ENCODE assay signal across 9 mouse cellular contexts in genomic region chr11:103170111-103170493, GRCm38 (mm10). TPM values are rescaled to one million over a fixed set of nuclear protein-coding genes. Genes with fewer than 3 reads are reported as not detected.
DNase-seq lines count a peak whose midpoint lies in the region; ATAC-seq and TF ChIP-seq lines count a peak whose summit lies in the region.
"Had no signal": no experiment of that assay in that cellular context is flagged by ENCODE, and none has a peak within 500 bp of the region (broad histone marks: within the 10 kb centered on the region; RNA-seq: fewer than 3 reads in every experiment).

No protein-coding gene starts in this region.

- no peaks in the 10 kb centered on the region for H3K36me3 ChIP-seq in kidney, adult 2 months (ENCODE audit: control insufficient read depth, insufficient read depth, low read length)
- no peaks in the 10 kb centered on the region for H3K36me3 ChIP-seq in hindbrain, embryonic 13.5 days
- no peaks in the 10 kb centered on the region for H3K36me3 ChIP-seq in midbrain, embryonic 14.5 days (ENCODE audit: control insufficient read depth, insufficient read depth, low read length)

- TF ChIP-seq CTCF in kidney, adult 2 months (conservative IDR thresholded peaks at IDR 0.05; ENCODE audit: insufficient read depth, insufficient read length, low read depth, low read length), result no peak
- no peak for TF ChIP-seq CTCF in bone marrow macrophage, adult 2 months (IDR thresholded peaks at IDR 0.05; ENCODE audit: low read depth, low read length)

- H3K4me1 ChIP-seq in kidney, adult 2 months (ENCODE audit: control insufficient read depth, insufficient read depth, low read length), result peaks cover 29% of the 10 kb centered on the region; the same call in 1 of the 2 replicates
- H3K4me1 ChIP-seq in bone marrow macrophage, adult 2 months (ENCODE audit: control insufficient read depth, insufficient read depth, low read length), result peaks cover 28% of the 10 kb centered on the region
- H3K4me1 ChIP-seq in hindbrain, embryonic 13.5 days (replicated peaks), result peaks cover 42% of the 10 kb centered on the region
- H3K4me1 ChIP-seq in midbrain, embryonic 14.5 days (ENCODE audit: control insufficient read depth, insufficient read depth, low read length), result peaks cover 17% of the 10 kb centered on the region

- H3K27ac ChIP-seq in kidney, adult 2 months (ENCODE audit: insufficient read depth, low read depth, low read length), result no peak overlapping the region
- no peak overlapping the region for H3K27ac ChIP-seq in bone marrow macrophage, adult 2 months (ENCODE audit: insufficient read depth, low read depth, low read length)
- 0 out of 2 replicates have a peak overlapping the region, but pooled peaks have one; percentile 48 for H3K27ac ChIP-seq in hindbrain, embryonic 13.5 days
- peak overlapping the region; percentile 63 for H3K27ac ChIP-seq in midbrain, embryonic 14.5 days (replicated peaks; ENCODE audit: low read depth, low read length)

- no peak for DNase-seq in kidney, adult 2 months
- DNase-seq in kidney, postnatal 4 days, result no peak
- peak; percentile 15 for DNase-seq in midbrain, embryonic 14.5 days
- DNase-seq in right cerebral cortex, postnatal 10 days (ENCODE audit: low spot score in 2 of 2), result no peak
- no peak for DNase-seq in c-Kit-positive CD71-positive TER-119-positive erythroid progenitor cells, embryonic 14.5 days (ENCODE audit: low spot score)
- no peak for DNase-seq in lung, postnatal 4 days

- H3K4me2 ChIP-seq in hindbrain, embryonic 13.5 days, result peak overlapping the region; percentile 83
- H3K4me2 ChIP-seq in midbrain, embryonic 14.5 days (ENCODE audit: low read length), result peak overlapping the region; percentile 78

- whole genome bisulfite sequencing in kidney, adult 2 months, result 49% methylated on average over 3 of the region's 3 CpGs
- whole genome bisulfite sequencing in hindbrain, embryonic 13.5 days, result 42% methylated on average over 3 of the region's 3 CpGs
- WGBS in midbrain, embryonic 14.5 days, result 41% methylated on average over 3 of the region's 3 CpGs

- no peaks in the 10 kb centered on the region for H3K9me3 ChIP-seq in hindbrain, embryonic 13.5 days
- no peaks in the 10 kb centered on the region for H3K9me3 ChIP-seq in midbrain, embryonic 14.5 days (ENCODE audit: control insufficient read depth, low read length)

- no peaks in the 10 kb centered on the region for H3K27me3 ChIP-seq in kidney, adult 2 months (replicated peaks; ENCODE audit: control insufficient read depth, insufficient read depth, low read length)
- H3K27me3 ChIP-seq in hindbrain, embryonic 13.5 days, result peaks cover 70% of the 10 kb centered on the region
- H3K27me3 ChIP-seq in midbrain, embryonic 14.5 days (ENCODE audit: control insufficient read depth, insufficient read depth, low read length), result peaks cover 17% of the 10 kb centered on the region
- H3K27me3 ChIP-seq: Patski had no signal

- ATAC-seq in hindbrain, embryonic 13.5 days (ENCODE audit: low FRiP score), result 0 out of 2 replicates have a peak, but pooled peaks have one; percentile 1
- ATAC-seq in midbrain, embryonic 14.5 days (ENCODE audit: low FRiP score, low TSS enrichment), result no peak

- H3K9ac ChIP-seq in hindbrain, embryonic 13.5 days, result peak overlapping the region; percentile 76; the same call in 1 of the 2 replicates
- peak overlapping the region; percentile 75 for H3K9ac ChIP-seq in midbrain, embryonic 14.5 days (replicated peaks; ENCODE audit: low read length)

- no peak for TF ChIP-seq POLR2A in kidney, adult 2 months (IDR thresholded peaks at IDR 0.05; ENCODE audit: low read depth, low read length)
- TF ChIP-seq POLR2A in bone marrow macrophage, adult 2 months (IDR thresholded peaks at IDR 0.05; ENCODE audit: borderline replicate concordance, low read depth, low read length), result no peak

- H3K4me3 ChIP-seq in kidney, adult 2 months (ENCODE audit: insufficient read depth, low read depth, low read length), result peak overlapping the region; percentile 74; the same call in 1 of the 2 replicates
- peak overlapping the region; percentile 88; the same call in 1 of the 2 replicates for H3K4me3 ChIP-seq in bone marrow macrophage, adult 2 months (ENCODE audit: insufficient read depth, low read length)
- H3K4me3 ChIP-seq in hindbrain, embryonic 13.5 days, result peak overlapping the region; percentile 74
- peak overlapping the region; percentile 67 for H3K4me3 ChIP-seq in midbrain, embryonic 14.5 days (replicated peaks; ENCODE audit: low read depth, low read length)

RNA-seq across cellular contexts. Expression of gene Fmnl1, which starts 0.8 kb away (rescaled TPM):
- 32.7 and 35.5 TPM in 2 replicates for polyA plus RNA-seq in kidney, adult 2 months (2012; rRNA removed)
- polyA plus RNA-seq in bone marrow macrophage, adult 2 months (2012; ENCODE audit: insufficient read depth, insufficient read length, missing spikeins), result 216 and 241 TPM in 2 replicates
- polyA plus RNA-seq in hindbrain, embryonic 13.5 days (2015; fragmentation: Nextera tagmentation; extraction: Ambion mirVana), result 3.1 and 3.3 TPM in 2 replicates
- 4.3 and 5.2 TPM in 2 replicates for polyA plus RNA-seq in midbrain, embryonic 14.5 days (2014; fragmentation: Nextera tagmentation; extraction: Ambion mirVana)

RNA-seq across cellular contexts. Expression of gene Hexim2, which starts 37.9 kb away (rescaled TPM):
- polyA plus RNA-seq in kidney, adult 2 months (2012; rRNA removed), result 3.8 and 4.0 TPM in 2 replicates
- polyA plus RNA-seq in bone marrow macrophage, adult 2 months (2012; ENCODE audit: insufficient read depth, insufficient read length, missing spikeins), result 3.1 and 3.6 TPM in 2 replicates
- polyA plus RNA-seq in hindbrain, embryonic 13.5 days (2015; fragmentation: Nextera tagmentation; extraction: Ambion mirVana), result 21.3 and 22.3 TPM in 2 replicates
- 22.9 and 24.7 TPM in 2 replicates for polyA plus RNA-seq in midbrain, embryonic 14.5 days (2014; fragmentation: Nextera tagmentation; extraction: Ambion mirVana)

RNA-seq across cellular contexts. Expression of gene 1700023F06Rik, which starts 38.3 kb away (rescaled TPM):
- 0.09 and 0.22 TPM in 2 replicates for polyA plus RNA-seq in kidney, adult 2 months (2012; rRNA removed)
- polyA plus RNA-seq in bone marrow macrophage, adult 2 months (2012; ENCODE audit: insufficient read depth, insufficient read length, missing spikeins), result not detected in 2 replicates
- polyA plus RNA-seq in hindbrain, embryonic 13.5 days (2015; fragmentation: Nextera tagmentation; extraction: Ambion mirVana), result 0.87 and 1.3 TPM in 2 replicates
- 0.88 and 2.1 TPM in 2 replicates for polyA plus RNA-seq in midbrain, embryonic 14.5 days (2014; fragmentation: Nextera tagmentation; extraction: Ambion mirVana)

RNA-seq across cellular contexts. Expression of gene Spata32, which starts 48.1 kb away (rescaled TPM):
- not detected in 2 replicates for polyA plus RNA-seq in kidney, adult 2 months (2012; rRNA removed)
- polyA plus RNA-seq in bone marrow macrophage, adult 2 months (2012; ENCODE audit: insufficient read depth, insufficient read length, missing spikeins), result not detected in 2 replicates
- polyA plus RNA-seq in hindbrain, embryonic 13.5 days (2015; fragmentation: Nextera tagmentation; extraction: Ambion mirVana), result 0.40 and 0.58 TPM in 2 replicates
- 0.25 and 0.27 TPM in 2 replicates for polyA plus RNA-seq in midbrain, embryonic 14.5 days (2014; fragmentation: Nextera tagmentation; extraction: Ambion mirVana)
- polyA plus RNA-seq: Patski had no signal

RNA-seq across cellular contexts. Expression of gene Hexim1, which starts 54.1 kb away (rescaled TPM):
- polyA plus RNA-seq in kidney, adult 2 months (2012; rRNA removed), result 24.9 and 26.4 TPM in 2 replicates
- polyA plus RNA-seq in bone marrow macrophage, adult 2 months (2012; ENCODE audit: insufficient read depth, insufficient read length, missing spikeins), result 43.7 and 44.3 TPM in 2 replicates
- 3.6 and 4.3 TPM in 2 replicates for polyA plus RNA-seq in hindbrain, embryonic 13.5 days (2015; fragmentation: Nextera tagmentation; extraction: Ambion mirVana)
- polyA plus RNA-seq in midbrain, embryonic 14.5 days (2014; fragmentation: Nextera tagmentation; extraction: Ambion mirVana), result 3.9 and 5.9 TPM in 2 replicates

Comparison
In these comparisons a context has a peak if more than half of its experiments do, and no peak if none do; other contexts are left out.
1. H3K27ac ChIP-seq: peak in hindbrain, embryonic 13.5 days (single experiment) and midbrain, embryonic 14.5 days (single experiment); none in kidney, adult 2 months (single experiment) and bone marrow macrophage, adult 2 months (single experiment).
2. Peak in every context shown above with its lines, with median percentiles within 50 percentile points of each other: H3K4me3 ChIP-seq.